Mouse (Mus musculus): ENCODE measurements around the gene Samd4b. TPM values are rescaled to one million over a fixed set of nuclear protein-coding genes. Genes with fewer than 3 reads are reported as not detected.

Gene Samd4b
- total RNA-seq (2023), result 10 to 100 TPM; 59.5 to 62.7 TPM

DNA sequence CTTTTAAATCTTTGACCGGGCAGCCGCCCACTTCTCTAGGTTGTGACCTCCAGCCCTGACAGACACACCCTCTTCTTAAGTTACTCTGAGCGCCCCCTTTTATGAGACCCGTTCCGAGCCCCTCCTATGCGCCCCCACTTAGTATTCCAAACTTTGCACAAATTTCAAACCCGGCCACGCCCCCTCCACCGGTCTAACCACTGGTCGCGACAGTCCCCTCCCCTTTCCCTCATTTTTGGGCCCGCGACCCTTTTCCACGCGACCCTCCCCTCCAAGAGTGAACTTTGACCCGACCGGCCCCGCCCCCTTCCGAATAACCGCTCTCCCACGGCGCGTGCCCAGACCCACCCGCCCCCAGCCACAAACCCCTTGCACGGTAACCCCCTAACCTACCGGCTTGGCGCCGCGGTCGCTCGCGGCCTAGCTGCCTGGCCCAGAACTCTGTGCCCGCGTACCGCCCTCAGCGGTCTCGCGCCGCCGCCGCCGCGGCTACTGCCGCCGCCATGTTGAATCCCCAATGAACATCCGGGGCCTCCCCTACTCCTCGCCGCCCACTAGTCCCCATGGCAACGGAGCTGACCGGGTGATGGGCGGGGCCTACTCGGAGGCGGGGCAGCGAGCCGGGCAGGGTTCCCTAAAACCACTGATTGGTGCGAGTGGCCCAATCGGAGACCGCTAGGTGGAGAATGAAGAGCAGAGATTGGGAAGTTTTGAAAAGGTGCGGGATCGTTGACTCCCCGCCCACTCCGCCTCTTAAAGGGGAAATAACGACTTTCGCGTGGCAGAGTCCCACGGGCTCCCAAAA is at the start of gene Samd4b, which contains the start of gene Pak4:
TSS of gene Samd4b (minus strand) at position 503 of the 805 bp plus-strand sequence.
TSS of gene Pak4 (minus strand) at position 544 of the 805 bp plus-strand sequence.

DNA sequence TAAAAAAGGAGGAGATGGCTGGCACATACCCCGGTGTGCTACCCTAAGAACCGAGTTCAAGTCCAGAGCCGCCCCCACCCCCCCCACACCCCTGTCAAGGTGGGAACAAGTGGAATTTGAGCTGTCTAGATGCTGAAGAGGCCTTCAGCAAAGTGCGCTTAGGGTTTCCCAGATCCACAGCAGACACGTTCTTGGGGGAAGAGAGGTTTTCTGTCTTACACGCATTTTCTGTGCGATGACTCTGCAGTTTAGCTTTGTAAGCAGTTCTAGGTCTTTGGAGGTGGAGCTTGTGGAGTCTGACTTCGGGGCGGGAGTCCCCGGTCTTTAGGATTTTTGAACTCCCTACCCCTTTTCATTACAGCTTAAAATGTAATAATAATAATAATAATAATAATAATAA is 33.1 kb upstream of the Samd4b start, which contains the start of gene Acp7:
TSS of gene Acp7 (minus strand) at position 260 of the 400 bp plus-strand sequence.

DNA sequence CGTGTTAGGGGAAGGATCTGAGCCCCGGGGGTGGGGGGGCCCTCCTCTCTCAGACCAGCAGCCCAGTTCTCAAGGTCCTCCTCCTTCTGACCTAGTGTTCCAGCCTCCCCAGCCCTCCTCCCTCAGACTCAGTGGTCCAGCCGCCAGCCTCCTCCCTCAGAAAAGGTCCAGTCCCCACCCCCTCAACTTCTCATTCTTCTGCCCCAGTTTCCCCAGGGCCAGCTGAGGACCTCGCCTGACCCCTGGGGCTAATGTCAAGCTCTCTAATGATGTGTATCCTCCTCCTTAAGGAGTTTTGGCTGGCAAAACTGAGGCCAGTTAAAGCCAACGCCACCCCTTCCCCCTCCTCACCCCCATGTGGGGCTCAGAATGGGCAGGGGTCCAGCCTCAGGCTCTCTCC is 50.8 kb downstream of the Samd4b start, which contains the start of gene Nccrp1:
TSS of gene Nccrp1 (minus strand) at position 101 of the 400 bp plus-strand sequence.

DNA sequence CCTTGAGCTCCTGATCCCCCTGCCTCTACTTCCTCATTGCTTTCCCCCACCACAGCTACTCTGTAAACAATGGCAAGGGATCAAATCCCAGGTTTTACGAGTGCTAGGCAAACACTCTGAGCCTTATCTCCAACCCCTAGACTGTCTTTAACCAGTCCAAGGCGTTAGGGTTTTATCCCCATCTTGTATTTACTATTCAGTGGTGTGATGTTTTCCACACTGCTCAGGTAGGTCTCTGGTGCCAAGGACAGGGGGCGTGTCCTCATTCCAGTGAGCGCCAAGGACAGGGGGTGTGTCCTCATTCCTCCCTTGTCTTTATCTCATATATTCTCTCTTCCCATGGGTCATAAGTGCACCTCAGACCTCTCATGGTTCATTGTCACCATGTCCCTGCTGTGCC is 57.4 kb downstream of the Samd4b start, which contains the start of gene Sycn:
TSS of gene Sycn (plus strand) at position 360 of the 400 bp plus-strand sequence.

DNA sequence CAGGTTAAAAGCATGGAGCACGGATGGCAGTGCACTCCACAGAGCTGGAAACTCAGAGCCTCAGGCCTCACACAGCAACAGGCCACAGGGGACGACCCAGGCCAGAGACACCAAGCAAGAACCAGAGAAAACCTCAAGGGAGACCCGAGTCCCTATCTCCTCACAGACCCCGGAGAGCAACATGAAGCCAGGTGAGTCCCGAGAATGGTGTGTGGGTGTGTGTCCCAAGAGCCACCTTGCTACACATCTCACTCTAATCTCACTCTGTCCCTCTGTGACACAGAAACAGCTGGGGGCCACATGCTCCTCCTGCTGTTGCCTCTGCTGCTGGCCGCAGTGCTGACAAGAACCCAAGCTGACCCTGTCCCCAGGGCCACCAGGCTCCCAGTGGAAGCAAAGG is 75.4 kb downstream of the Samd4b start, which contains the start of gene Ifnl3:
TSS of gene Ifnl3 (plus strand) at position 301 of the 400 bp plus-strand sequence.

DNA sequence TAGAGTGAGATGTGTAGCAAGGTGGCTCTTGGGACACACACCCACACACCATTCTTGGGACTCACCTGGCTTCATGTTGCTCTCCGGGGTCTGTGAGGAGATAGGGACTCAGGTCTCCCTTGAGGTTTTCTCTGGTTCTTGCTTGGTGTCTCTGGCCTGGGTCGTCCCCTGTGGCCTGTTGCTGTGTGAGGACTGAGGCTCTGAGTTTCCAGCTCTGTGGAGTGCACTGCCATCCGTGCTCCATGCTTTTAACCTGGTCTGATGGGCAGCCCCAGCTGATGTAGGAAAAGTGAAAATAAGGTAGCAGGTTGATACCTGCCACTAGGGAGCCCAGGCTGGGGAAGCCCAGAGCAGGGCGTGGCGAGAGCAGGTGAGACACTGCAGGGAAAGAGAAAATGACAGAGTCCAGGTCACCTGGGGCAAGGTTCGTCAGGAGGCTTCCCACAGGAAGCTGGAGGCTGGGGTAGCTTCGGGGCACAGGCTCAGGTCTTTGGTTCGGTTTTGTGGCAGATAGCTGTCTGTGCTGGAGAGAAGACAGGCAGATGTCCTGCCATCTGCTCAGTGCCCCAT is 87.5 kb downstream of the Samd4b start, which contains the start of gene Ifnl2:
TSS of gene Ifnl2 (minus strand) at position 51 of the 570 bp plus-strand sequence.

DNA sequence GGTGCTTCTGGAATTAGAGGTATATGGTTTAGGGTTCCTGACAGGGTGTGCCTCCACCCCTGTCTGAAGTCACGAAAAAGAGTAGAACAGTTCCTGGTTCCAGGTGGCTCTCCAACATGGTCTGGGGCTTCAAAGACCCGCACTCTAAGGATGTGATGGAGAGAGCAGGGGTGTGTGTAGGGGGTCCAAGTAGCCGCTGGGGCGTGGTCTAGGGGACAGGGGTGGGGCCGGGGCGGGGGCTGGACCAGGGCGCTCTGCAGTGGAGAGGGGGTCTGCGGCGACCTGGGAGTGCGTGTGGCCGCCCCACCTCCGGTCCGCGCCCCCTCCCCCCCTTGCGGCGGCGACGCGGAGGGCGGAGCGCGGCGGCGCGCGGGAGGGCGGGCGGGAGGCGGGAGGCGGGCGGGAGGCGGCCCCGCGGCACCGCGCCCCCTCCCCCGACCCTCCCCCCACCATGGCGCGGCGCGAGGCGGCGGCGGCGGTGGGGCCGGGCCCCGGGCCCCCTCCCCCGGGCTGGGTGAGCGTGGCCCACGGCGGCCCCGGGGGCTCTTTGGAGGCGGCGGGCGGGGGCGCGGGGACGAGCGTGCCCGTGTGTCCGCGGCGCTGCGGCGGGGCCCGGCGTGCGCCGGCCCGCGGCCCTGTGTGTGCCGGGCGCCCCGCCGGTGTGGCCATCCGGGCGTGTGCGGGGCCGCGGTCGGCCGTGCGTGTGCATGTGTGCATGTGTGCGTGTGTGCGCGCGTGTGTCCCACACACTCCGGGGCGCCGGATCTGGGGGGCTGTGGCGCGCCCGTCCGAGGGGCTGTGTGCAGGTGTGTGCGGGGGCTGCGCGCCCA is 146.2 kb downstream of the Samd4b start, which contains the start of gene Lrfn1:
TSS of gene Lrfn1 (plus strand) at position 450 of the 830 bp plus-strand sequence.

DNA sequence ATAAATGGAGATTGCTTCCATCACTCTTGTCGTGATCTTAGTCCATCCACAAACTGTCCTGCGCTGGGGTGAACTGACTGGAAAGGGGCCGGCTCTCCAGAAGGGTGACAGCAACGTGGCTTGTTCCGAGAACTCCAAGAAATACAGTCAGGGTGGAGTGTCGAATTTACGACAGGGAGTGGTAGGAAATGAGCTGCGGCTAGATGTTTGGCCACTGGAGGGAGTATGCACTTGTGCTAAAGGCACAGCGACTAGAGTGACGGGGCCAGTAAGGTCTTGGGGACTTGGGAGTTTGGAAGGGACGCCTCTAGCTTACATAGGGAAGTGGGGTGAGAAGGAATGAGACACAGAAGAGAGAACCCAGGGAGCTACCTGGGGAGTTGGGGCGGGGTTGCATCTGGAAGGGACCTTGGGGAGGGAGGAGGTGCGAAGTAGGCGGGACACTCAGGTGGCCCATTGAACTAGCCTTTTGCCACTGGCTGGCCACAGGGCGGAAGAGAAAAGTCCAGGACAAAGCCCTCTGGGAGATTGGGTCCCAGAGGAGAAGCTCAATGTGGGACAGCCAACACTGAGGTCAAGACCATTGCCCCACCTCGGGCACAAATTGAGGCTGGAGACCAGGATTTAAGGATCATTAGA is 160.9 kb downstream of the Samd4b start, which contains the start of gene Gmfg:
TSS of gene Gmfg (plus strand) at position 516 of the 639 bp plus-strand sequence.

DNA sequence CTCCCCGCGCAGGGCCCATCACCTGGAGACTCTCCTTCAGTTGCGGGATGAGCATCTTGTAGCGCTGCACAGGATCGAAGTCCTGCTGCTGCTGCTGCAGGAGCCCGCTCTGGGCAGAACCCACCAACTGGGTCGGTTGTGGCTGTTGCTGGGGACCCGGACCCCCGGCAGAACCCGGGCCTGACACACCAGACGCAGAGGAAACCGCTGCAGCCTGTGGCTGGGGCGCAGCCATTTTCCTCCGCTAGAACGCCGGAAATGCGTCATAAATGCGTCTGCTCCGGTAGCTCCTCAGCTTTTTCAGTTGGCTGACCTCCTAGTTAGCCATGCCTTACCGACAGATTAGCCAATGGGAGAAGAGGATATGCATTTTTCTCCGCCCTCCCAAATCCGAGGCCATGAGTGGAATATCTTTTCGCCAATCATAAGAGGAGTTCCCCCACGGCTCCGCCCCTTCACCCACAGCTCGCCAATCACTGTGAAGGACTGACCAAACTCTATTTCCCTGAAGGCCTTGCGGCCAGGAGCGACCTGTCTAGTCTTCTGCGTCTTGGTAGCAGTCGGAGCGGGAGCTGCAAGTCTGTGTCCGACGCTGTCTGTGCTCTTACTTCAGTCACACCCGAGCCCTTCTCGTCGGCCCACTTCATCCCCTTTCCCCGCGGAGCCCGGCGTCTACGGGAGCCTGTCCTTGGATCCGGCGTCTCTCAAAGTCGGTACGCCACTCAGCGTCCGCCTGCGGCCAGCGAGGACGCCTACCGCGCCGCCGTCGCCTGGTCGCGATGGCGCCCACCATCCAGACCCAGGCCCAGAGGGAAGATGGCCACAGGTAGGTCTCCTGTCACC is 205.3 kb downstream of the Samd4b start, which contains the start of the genes Med29 and Paf1:
TSS of gene Med29 (minus strand) at position 280 of the 843 bp plus-strand sequence.
TSS of gene Paf1 (plus strand) at position 523 of the 843 bp plus-strand sequence.

DNA sequence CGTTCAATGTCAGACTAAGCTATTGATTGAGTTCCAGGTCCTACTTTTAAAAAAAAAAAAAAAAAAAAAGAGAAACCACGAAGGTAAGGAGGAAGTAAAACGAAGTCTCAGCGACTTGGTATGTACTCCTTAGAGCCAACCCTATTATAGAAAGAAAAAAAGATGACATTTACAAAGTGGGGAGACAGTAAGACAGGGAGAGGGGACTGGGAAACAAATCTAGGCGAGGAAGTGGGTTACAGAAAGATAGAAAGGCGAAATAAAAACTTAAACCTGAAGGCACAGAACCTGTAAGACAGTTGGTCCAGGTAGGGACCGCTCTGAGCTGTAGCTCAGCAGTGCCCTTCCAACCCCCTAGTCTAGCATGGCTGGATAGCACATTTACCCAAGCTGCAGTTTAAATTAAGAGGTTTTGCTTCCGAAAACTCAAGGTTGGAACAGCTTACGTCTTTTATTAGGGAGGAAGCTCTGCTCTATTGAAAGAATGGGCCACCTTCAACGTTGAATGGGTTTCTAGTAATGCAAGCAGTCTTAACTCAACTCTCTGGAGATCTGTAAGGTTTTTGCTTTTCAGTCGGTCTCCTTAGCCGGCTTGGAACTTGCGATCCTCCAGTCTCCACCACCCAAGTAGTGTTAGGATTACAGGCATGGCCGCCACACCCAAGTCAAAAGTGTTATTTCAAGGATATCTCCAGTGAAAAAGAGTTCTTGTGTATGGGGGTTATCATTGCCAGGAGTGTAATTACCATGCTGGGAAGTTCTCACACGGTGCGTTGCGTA is 217.5 kb downstream of the Samd4b start, which contains the start of gene Zfp36:
TSS of gene Zfp36 (minus strand) at position 17 of the 780 bp plus-strand sequence.

DNA sequence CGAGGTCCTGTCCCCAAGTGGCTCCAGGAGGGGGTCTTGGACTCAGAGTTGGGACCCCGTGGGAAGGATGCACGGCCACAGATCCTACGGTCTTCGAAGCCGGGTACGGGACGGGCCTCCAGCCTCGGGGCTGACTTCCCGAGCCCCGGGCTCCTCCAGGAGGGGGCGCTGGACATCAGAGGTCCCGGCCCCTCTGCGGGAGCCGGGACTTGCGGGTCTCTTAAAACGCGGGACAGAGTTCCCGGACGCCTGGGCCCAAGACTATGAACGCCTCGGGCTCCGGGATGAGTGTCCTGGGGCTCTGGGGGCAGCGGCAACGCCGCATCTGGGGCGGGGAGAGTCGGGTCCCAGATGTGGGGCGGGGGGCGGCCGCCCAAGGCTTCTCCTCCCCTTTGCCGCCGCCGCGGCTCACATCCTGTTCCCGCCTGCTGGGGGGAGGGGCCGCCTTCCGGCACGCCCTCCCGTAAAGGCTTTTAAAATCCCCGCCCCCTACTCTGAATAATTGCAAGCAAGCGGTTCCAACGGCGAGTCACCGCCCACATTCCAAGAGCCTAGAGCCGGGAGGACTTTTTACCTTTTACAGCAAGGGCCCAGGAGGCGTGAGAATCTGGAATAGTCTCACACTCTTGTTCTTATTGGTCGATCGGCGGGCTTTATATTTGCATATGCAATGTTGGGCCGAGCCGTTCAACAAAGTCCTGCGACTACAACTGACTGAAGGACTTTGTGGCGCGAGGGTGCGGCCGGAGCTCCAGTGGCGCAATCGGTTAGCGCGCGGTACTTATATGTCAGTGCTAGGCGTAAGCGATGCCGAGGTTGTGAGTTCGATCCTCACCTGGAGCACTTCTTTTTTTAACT is 225.5 kb downstream of the Samd4b start, which contains the start of gene Plekhg2:
TSS of gene Plekhg2 (minus strand) at position 349 of the 858 bp plus-strand sequence.

DNA sequence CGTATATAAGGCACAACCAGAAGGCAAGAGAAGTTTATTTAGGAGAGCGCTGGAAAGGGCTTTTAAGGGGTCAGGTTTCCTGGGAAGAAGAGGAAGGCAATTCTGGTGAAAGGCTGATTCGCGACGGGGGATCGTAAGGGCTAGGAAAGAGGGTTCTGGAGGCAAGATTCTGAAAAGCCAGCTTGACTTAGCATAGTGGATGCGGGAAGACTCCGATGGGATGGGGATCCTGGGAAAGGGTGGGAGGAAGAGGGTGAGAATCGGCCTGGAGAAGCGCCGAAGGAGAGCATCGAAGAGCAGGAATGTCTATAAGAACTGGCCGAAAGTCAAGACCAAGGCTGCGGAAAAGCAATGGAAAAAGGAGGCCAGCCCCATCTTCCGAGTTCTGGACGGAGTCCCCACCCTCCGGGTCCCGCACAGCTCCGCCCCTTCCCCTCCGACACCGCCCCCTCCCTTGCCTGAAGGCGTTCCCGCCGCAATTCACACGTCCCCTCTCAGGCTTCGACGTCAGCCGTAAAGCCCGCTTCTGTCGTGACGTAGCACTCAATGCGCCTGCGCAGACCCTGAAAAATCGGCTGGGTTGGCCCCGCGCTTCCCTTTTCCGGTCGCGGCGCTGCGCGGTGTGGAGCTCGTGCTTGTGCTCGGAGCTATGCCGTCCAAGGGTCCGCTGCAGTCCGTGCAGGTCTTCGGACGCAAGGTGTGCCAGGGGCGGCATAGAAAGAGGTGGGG is 247.6 kb downstream of the Samd4b start, which contains the start of gene Rps16:
TSS of gene Rps16 (plus strand) at position 498 of the 729 bp plus-strand sequence.

Other genes with a start within 250 kb of the Samd4b start
- 1,000 to 10,000 TPM; 1,784 to 1,904 TPM for gene Rps16, start 247.5 kb downstream of the Samd4b start, total RNA-seq (2023)
- 10 to 100 TPM; 38.7 to 42.8 TPM for gene Plekhg2, start 225.5 kb downstream of the Samd4b start, total RNA-seq (2023)
- 1,000 to 10,000 TPM; 3,101 to 3,326 TPM for gene Zfp36, start 217.9 kb downstream of the Samd4b start, total RNA-seq (2023)
- 10 to 100 TPM; 15.0 to 18.4 TPM for gene Med29, start 205.4 kb downstream of the Samd4b start, total RNA-seq (2023)
- 100 to 1,000 TPM; 153 to 188 TPM for gene Paf1, start 205.2 kb downstream of the Samd4b start, total RNA-seq (2023)
- gene Gmfg, start 160.7 kb downstream of the Samd4b start, total RNA-seq (2023), result 100 to 1,000 TPM; 265 to 280 TPM
- gene Lrfn1, start 146.2 kb downstream of the Samd4b start, total RNA-seq (2023), result 10 to 100 TPM; 10.6 to 17.6 TPM
- gene Ifnl2, start 87.7 kb downstream of the Samd4b start, total RNA-seq (2023), result not detected
- not detected for gene Ifnl3, start 75.3 kb downstream of the Samd4b start, total RNA-seq (2023)
- not detected for gene Sycn, start 57.3 kb downstream of the Samd4b start, total RNA-seq (2023)
- 1 to 10 TPM; 1.5 to 2.3 TPM for gene Nccrp1, start 50.9 kb downstream of the Samd4b start, total RNA-seq (2023)
- 10 to 100 TPM; 30.1 to 35.2 TPM for gene Pak4, start within 50 bp of the Samd4b start, total RNA-seq (2023)
- gene Acp7, start 33.2 kb upstream of the Samd4b start, total RNA-seq (2023), result not detected
- gene Fbxo27, start 94.7 kb upstream of the Samd4b start, total RNA-seq (2023), result not detected
- gene Fbxo17, start 118.7 kb upstream of the Samd4b start, total RNA-seq (2023), result under 1 TPM; 0.94 to 1.00 TPM
- gene Mrps12, start 143.7 kb upstream of the Samd4b start, total RNA-seq (2023), result 10 to 100 TPM; 19.5 to 25.1 TPM
- gene Sars2, start 143.8 kb upstream of the Samd4b start, total RNA-seq (2023), result 10 to 100 TPM in 1 of 2 experiments, 1 to 10 TPM in 1; 8.9 to 12.5 TPM
- gene Ccer2, start 158.0 kb upstream of the Samd4b start, total RNA-seq (2023), result not detected
- gene Sirt2, start 168.6 kb upstream of the Samd4b start, total RNA-seq (2023), result 100 to 1,000 TPM in 1 of 2 experiments, 10 to 100 TPM in 1; 95.2 to 113 TPM
- gene Nfkbib, start 169.4 kb upstream of the Samd4b start, total RNA-seq (2023), result 100 to 1,000 TPM; 127 to 137 TPM
- gene Rinl, start 190.8 kb upstream of the Samd4b start, total RNA-seq (2023), result 10 to 100 TPM; 16.0 to 20.8 TPM
- 100 to 1,000 TPM; 416 to 451 TPM for gene Hnrnpl, start 210.4 kb upstream of the Samd4b start, total RNA-seq (2023)
- gene Ech1, start 227.1 kb upstream of the Samd4b start, total RNA-seq (2023), result 10 to 100 TPM; 68.4 to 69.6 TPM
- gene Lgals4, start 235.7 kb upstream of the Samd4b start, total RNA-seq (2023), result 1 to 10 TPM; 3.2 to 3.9 TPM

Measured in monocyte, adult 59 days (primary cell).